Mouse (Mus musculus) splenic B cell, adult 2 months (primary cell): ENCODE measurements around the gene Gtf2h1.
"Not testable (repeated sequence)": the region's sequence is repeated elsewhere in the genome, so short reads cannot be mapped to it uniquely, and the experiment has no call there.

Experiments used
- DNase-seq: peaks from one replicate; pipeline ENCODE4 v3.0.0-alpha.2; 2011; ENCODE audit warnings: low read depth, low spot score
- H3K27me3 ChIP-seq: 2 replicates; pipeline ENCODE4 v1.6.1; 2012; ENCODE audit warnings: mild to moderate bottlenecking, low read length, moderate library complexity, mixed read lengths; ENCODE audit not compliant: control insufficient read depth, poor library complexity, insufficient read depth, severe bottlenecking
- H3K36me3 ChIP-seq: 2 replicates; pipeline ENCODE4 v1.6.1; 2012; ENCODE audit warnings: mild to moderate bottlenecking, low read length, moderate library complexity, mixed read lengths; ENCODE audit not compliant: control insufficient read depth, poor library complexity, insufficient read depth, severe bottlenecking

Gene Gtf2h1

DNA sequence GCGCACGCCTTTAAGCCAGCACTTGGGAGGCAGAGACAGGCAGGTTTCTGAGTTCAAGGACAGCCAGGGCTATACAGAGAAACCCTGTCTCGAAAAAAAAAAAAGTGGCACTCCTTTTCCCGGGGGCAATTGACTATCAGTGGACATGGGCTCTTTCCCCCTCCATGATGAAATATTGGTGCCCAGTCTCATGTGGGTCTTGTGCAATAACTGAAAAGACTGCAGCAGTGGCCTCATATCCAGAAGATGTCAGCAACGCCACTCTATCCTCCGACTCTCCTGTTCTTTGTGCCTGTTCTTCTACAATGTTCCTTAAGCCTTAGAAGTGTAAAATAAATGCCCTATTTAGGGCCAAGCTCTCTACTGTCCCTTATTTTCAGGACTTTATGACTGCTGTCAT lies 14.4 kb downstream of the Gtf2h1 start:
- DNase-seq = no peak

DNA sequence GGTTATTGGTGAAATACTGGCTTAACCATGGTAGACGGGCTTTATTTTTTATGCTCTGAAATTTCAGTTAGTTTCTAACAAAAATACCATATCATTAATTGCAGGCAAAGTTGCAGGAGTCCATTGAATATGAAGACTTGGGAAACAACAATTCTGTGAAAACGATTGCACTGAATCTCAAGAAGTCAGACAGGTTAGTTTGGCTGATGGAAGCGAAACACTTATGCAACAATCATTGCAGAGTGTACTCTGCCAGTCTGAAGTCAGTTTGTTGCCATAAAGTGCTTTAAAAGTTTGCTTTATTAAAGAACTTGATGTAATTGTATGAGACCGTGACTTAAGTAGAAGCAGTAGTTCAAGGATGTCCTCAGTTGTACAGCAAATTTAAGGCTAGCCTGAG lies 18.1 kb downstream of the Gtf2h1 start:
- Histone ChIP-seq H3K36me3 (peaks cover 11% of the 10 kb centered on the region), H3K27me3 (no peaks in the 10 kb centered on the region)
- DNase-seq = no peak

More for the DNA sequence above, 14.4 kb downstream of the Gtf2h1 start:
- Histone ChIP-seq H3K36me3 (peaks cover 9% of the 10 kb centered on the region), H3K27me3 (no peaks in the 10 kb centered on the region)

DNA sequence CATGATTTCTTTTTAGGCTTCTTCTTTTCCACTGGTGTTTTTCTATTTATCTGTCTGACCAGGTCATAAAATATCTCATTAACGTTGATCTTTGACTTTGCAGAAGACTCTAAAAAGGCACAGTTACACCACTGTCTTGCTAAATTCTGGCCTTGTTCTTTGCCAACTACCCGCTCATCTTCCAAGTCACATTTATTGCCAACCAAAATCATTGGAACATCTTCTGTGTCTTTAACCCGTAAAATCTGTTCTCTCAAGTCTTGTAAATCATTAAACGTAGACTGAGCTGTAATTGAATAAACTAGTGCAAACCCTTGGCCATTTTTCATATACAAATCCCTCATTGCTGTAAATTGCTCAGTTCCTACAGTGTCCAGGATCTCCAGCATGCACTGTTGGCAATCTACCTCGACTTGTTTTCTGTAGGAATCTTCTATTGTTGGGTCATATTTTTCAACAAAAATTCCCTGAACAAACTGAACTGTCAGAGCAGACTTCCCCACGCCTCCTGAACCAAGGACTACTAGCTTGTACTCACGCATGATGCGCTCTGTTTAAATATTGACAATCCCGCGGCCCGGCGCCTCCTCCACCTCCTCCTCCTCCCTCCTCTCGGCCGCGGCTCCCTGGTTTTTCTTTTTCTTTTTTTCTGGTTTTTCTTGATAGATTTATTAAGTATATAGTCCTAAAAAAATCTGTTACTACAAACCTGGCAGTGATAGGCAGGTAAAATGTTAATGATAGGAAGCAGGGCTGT lies 25.2 kb downstream of the Gtf2h1 start:
- H3K27me3 ChIP-seq, DNase-seq: not testable (repeated sequence)
- peaks cover 16% of the 10 kb centered on the region for H3K36me3 ChIP-seq

DNA sequence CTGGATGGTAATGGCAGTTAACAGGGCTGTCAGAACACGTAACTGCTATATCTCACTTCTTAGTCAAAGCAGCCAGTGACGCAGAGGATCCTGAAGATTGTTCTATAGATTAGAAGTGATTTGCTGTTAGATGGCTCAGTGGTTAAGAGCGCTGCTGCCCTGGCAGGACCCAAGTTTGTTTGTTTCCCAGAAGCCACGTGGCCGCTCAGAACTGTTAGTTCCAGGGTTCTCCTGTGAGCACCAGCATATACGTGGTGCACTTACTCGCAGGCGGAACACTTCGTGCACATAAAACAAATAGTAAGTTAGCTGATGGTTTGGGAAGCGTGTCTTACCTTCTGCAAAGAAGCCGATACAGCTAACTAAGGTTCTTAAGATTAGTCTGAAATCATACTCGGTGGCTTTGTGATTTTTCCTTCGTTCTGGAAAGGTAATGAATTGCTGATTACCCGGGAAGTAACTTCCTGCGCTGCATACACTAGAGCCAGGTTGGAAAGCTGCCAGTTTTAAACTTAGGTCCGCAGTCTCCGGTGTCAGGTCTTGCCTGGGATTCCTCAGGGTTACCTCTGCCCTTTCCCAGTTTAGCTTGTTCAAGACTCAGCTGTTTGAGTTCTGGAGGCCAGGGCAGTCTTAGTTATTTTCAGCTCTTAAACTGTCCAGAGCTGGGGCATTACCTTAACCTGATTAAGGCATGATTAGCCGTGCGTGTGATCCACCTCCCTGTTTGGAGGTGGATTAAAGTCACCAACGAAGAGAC lies 31.3 kb downstream of the Gtf2h1 start:
- no peaks in the 10 kb centered on the region for H3K27me3 ChIP-seq
- H3K36me3 ChIP-seq = peaks cover 4% of the 10 kb centered on the region
- no peak for DNase-seq

DNA sequence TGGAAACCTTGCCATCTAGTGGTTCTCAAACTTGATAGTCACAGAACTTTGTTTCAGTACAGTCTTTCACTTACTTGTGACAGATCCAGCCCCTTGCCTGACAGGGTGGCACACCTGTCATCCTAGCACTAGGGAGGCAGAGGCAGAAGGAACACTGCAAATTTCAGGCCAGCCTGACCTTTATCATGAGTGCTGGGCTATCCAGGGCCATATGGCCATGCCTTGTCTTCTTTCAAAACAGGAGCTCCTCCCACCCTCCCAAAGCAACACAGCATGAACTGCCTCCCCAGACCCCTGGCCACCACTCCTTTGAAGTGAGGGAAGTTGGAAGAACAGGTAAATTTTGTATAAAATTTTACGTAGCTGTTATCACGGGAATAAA lies 31.9 kb downstream of the Gtf2h1 start:
- DNase-seq = no peak
- Histone ChIP-seq H3K36me3 (peaks cover 2% of the 10 kb centered on the region), H3K27me3 (no peaks in the 10 kb centered on the region)

DNA sequence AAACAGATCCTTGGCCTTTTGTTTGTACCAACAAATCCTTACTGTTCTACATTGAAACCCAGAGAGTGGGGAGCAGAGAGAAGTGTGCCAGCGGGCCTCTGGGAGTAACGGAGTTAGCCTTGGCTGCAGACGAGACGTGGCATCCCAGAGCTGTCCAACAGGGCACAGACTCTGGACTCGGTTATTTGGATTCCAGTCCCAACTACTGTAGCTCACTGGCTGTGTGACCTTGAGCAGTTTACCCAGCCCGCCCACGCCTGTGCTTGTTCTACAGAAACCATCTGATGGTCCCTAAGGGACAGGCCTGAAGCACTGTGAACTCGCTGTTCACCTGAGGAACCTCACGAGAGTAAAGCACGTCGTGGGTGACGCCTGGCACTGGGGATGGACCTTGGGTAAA lies 34.0 kb downstream of the Gtf2h1 start:
- DNase-seq = no peak
- Histone ChIP-seq H3K36me3 (no peaks in the 10 kb centered on the region), H3K27me3 (no peaks in the 10 kb centered on the region)

DNA sequence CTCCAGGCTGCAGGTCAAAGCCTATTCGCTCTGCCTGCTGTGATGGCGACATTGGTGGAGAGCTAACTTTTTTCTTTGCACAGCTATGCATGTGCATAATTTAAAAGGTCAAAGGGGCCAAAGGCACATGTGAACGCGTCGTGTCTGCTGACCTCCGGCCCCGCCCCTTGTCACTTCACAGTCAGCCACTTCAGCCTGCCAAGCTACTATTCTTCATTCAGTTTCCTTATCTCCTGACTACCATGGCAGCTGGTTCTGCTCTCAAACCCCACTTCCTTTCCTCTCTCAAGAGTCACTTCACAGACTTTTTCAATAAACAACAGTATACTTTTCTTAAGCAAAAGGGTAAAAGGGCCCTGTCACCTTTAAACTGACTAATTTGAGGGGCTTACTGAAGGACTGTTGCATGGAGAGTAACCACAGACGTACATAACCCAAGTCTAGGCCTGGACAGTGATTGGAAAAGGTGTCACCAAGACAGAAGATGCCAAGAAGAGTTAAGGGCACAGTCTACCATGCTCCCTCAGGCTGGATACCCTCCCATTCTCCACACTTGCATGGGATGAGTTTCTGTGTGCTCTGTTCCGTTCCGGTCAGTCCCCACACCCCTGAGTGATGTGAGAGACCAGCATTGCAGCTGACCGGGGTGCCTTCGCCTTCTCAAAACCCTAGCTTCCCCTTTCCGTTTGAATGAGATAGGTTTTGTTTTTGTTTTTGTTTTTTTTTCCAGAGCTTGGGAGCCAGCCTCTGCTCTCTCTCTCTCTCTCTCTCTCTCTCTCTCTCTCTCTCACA lies 35.1 kb downstream of the Gtf2h1 start:
- DNase-seq = peak; percentile 23

DNA sequence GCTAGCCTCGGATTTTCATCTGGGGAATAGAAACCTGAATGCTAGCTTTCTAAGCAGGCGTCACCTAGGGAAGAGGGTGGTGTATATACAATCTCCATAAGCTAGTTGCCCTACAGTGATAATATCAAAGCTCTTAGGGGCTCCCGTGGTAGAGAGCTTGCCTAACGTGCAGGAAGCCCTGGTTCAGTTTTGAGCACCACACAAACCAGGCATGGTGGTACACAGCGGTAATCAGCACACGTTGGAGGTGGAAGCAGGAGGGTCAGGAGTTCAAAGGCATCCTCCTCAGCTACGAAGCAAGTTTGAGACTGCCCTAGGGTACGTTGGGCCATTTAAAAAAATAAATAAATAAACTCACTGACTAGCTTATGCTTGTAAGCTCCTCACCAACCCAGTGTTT lies 35.8 kb downstream of the Gtf2h1 start:
- H3K36me3 ChIP-seq = no peaks in the 10 kb centered on the region
- DNase-seq = no peak
- no peaks in the 10 kb centered on the region for H3K27me3 ChIP-seq

More for the DNA sequence above, 35.1 kb downstream of the Gtf2h1 start:
- Histone ChIP-seq H3K36me3 (no peaks in the 10 kb centered on the region), H3K27me3 (no peaks in the 10 kb centered on the region)

DNA sequence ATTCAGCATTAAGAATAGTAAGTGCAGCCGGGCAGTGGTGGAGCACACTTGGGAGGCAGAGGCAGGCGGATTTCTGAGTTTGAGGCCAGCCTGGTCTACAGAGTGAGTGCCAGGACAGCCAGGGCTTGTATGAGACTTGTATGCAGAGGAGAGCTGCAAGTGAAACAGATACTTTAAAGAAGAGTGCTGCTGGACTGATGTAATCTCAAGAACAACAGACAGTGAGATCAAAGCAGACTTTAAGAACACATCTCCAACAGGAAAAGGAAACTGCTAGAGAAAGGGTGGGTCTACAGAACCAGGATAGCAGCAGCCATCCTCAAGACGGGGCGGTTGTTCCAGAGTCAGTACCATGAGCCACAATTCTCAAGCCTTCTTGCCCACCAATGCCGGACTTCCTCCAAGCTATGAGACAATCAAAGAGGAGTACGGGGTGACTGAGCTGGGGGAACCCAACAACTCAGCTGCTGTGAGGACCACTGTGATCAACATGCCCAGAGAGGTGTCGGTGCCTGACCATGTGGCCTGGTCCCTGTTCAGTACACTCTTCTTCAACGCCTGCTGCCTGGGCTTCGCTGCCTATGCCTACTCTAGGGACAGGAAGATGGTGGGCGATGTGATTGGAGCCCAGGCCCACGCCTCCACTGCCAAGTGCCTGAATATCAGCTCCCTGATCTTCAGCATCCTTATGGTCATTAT lies 36.4 kb downstream of the Gtf2h1 start:
- not testable (repeated sequence) for H3K36me3 ChIP-seq, DNase-seq, H3K27me3 ChIP-seq

DNA sequence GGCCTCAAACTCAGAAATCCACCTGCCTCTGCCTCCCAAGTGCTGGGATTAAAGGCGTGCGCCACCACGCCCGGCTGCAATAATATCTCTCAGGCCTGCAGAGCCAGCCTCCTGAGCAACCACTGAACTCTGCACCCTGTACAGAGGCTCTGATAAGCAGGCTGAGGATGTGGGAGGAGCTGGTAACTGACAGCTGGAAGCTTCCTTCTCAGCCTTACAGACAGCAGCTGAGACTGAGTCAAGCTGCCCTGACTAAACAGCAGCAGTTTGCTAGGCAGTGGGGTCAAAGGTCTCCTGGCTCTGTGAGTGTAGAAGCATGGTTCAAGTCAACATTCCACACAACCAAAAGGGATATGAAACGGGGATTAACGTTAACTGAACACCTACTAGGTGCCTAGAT lies 37.4 kb downstream of the Gtf2h1 start:
- Histone ChIP-seq H3K27me3 (no peaks in the 10 kb centered on the region), H3K36me3 (no peaks in the 10 kb centered on the region)
- no peak for DNase-seq

DNA sequence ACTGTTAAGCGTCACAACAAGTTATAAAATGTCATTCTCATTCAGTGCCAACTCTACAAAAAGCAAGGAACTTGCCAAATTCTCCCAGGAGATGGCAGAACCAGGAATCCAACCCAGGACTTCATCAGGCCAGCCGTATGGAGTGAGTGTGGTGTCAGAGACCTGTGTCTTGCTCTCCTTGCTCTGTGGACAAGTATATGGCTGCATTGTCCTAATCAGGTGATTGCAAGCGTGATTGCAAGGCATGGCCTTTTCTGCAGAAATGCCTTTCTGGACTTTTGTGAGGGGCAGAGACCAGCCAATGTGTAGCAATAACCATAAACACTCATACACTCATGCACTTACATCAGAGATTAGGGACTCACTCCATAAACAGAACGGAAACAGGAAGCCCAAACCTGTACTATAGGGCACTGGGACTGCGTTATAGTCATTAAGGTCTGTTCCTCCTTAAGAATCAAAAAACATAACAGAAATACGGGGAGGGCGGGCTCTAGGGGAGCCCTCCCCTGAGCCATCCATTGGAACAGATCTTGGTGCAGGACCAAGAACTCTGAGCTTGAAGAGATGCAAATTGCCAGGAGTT lies 37.9 kb downstream of the Gtf2h1 start:
- no peak for DNase-seq
- H3K36me3 ChIP-seq = no peaks in the 10 kb centered on the region

DNA sequence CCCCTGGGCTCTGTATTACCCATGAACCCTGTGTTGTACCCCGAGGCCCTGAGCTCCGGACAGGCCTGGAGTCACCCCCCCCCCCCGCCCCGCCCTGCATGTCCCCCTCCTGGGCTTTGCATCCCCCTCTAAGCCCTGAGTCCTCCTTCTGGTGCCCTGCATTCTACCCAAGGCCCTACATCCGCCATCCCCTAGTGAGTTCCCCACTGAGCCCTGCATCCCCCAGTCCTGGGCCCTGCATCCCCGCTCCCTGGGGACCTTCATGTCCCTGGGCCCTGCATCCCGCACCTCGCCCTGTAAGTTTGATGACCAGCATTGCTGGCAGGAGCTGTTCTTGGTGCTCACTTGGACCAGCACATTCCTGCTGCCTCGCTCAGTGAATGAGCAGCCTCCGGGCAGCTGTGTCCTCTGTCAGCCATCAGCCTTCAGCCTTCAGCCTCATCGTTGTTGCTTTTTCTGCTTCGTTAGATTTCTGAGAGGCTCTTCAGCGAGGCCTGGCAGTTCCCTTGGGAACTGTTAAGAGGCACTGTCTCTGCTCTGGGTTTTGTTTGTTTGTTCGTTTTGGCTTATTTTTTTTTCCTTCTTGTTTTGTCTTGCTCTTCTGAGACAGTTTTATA lies 39.2 kb downstream of the Gtf2h1 start:
- Histone ChIP-seq H3K36me3 (no peaks in the 10 kb centered on the region), H3K27me3 (no peaks in the 10 kb centered on the region)
- DNase-seq = no peak

More for the DNA sequence above, 37.9 kb downstream of the Gtf2h1 start:
- no peaks in the 10 kb centered on the region for H3K27me3 ChIP-seq

DNA sequence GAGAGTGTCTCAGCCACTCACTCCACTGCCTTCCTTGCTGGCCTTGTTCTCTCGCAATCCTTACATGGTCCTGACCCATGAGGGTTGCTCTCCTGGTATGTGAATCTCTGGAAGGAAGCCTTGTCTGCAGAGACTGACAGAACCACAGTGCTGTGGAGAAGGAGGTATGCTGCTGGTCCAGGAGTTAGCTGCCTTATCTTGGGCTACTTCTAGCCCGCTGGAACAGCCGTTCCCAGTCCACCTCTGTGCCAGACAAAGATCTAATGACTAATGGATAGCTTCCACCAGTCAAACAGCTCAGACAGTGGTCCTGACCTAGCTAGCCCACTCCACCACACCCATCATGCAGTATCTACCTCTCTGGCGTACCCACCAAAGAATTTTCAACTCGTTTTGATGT lies 40.5 kb downstream of the Gtf2h1 start:
- Histone ChIP-seq H3K27me3 (no peaks in the 10 kb centered on the region), H3K36me3 (no peaks in the 10 kb centered on the region)
- DNase-seq = no peak

DNA sequence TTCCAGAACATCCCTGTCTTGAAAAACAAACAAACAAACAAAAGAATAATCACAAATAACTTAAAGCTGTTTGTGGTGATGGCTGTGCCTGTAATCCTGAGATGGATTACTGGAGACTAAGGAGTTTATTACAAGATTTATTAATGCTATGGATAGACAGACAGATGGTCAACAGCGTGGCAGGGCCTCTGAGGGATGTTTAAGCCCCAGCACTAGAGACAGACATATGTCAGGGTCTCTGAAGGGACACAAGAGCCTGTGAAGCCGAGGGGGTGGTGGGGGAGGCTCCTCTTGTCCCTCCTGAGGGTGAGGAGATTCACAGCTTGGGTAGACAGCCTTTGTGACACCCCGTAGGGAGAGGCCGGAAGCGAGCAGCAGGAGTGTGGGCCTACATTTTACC lies 41.2 kb downstream of the Gtf2h1 start:
- DNase-seq = no peak
- Histone ChIP-seq H3K36me3 (no peaks in the 10 kb centered on the region), H3K27me3 (no peaks in the 10 kb centered on the region)
